Mouse (Mus musculus): ENCODE measurements around the gene Olfr799.

- TF ChIP-seq CTCF (IDR thresholded peaks at IDR 0.05): no peak
- no peak for TF ChIP-seq EP300 (IDR thresholded peaks at IDR 0.05)
These were observed at the start of gene Olfr799 for GRCm38 (mm10) chr10:129637184-129637583.
